ENCODE assay signal across 1 mouse cellular context in the genomic region with DNA sequence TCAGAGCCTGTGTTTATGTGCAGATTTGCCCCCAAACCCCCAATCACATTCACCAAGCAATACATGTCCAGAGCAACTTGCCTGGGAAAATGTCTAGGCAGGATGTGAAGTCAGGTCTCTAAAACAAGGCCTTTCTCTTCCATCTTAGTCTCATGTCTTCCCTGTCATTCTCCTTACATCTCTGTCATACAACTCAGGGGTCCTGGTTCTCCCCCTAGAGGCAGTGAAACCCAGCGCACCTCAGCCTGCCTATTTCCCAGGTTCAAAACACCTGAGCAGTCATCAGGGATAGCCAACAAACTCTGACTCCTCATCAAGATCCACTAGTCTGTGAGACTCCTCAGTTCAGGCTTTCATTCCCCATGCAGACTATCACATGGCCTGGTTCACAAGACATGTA.
TF ChIP-seq lines count a peak whose summit lies in the region.

No protein-coding gene starts in this region.

TF ChIP-seq in MEL, 35 proteins besides CTCF, POLR2A, EP300 and RAD21:
- TF ChIP-seq ZKSCAN1 (IDR thresholded peaks at IDR 0.05; ENCODE audit: low read depth, low read length) = no peak
- TF ChIP-seq MAZ (IDR thresholded peaks at IDR 0.05; ENCODE audit: low read depth, low read length) = no peak
- no peak for TF ChIP-seq POLR2AphosphoS5 (IDR thresholded peaks at IDR 0.05; ENCODE audit: borderline replicate concordance, low read depth, low read length)
- TF ChIP-seq CHD2 (IDR thresholded peaks at IDR 0.05; ENCODE audit: low read length) = no peak
- no peak for TF ChIP-seq CHD1 (IDR thresholded peaks at IDR 0.05; ENCODE audit: low read depth, low read length)
- no peak for TF ChIP-seq TBP (IDR thresholded peaks at IDR 0.05; ENCODE audit: low read depth, low read length)
- TF ChIP-seq MYC (IDR thresholded peaks at IDR 0.05; ENCODE audit: low read depth, low read length) = no peak
- no peak for TF ChIP-seq TAL1 (IDR thresholded peaks at IDR 0.05; ENCODE audit: low read length)
- no peak for TF ChIP-seq NELFE (IDR thresholded peaks at IDR 0.05; ENCODE audit: low read depth, low read length)
- TF ChIP-seq JUND (IDR thresholded peaks at IDR 0.05; ENCODE audit: low read depth, low read length) = no peak
- TF ChIP-seq ZC3H11A (IDR thresholded peaks at IDR 0.05; ENCODE audit: low read depth, low read length) = no peak
- TF ChIP-seq ETS1 (IDR thresholded peaks at IDR 0.05; ENCODE audit: low read depth, low read length) = no peak
- no peak for TF ChIP-seq SIN3A (IDR thresholded peaks at IDR 0.05; ENCODE audit: low read length)
- TF ChIP-seq MEF2A (IDR thresholded peaks at IDR 0.05; ENCODE audit: extremely low read depth, insufficient replicate concordance, low read depth, low read length, poor library complexity, severe bottlenecking) = no peak
- TF ChIP-seq USF2 (IDR thresholded peaks at IDR 0.05; ENCODE audit: borderline replicate concordance in 1 of 2, insufficient read depth in 1 of 2, low read depth in 1 of 2, low read length in 2 of 2) = no peak
